Mouse (Mus musculus): Measurements from ENCODE around the gene Cyp2g1.
A peak's percentile ranks its signal among the peaks of the same experiment; 100 is the strongest.
"Not testable (repeated sequence)": the region's sequence is repeated elsewhere in the genome, so short reads cannot be mapped to it uniquely, and the experiment has no call there.

Gene Cyp2g1

GRCm38 (mm10) chr7:26808592-26808991 lies at the start of gene Cyp2g1:
Gene Cyp2g1, plus strand, starts transcription at chr7:26808892.
- no peak for DNase-seq

GRCm38 (mm10) chr7:26767084-26767483 lies 41.6 kb upstream of the Cyp2g1 start:
- DNase-seq: peak in 1 of 2 experiments; percentile 48

GRCm38 (mm10) chr7:26769881-26770470 lies 38.7 kb upstream of the Cyp2g1 start:
- no peak for DNase-seq

GRCm38 (mm10) chr7:26772866-26773586 lies 35.7 kb upstream of the Cyp2g1 start:
- peak; percentile 26 to 31 for DNase-seq

GRCm38 (mm10) chr7:26775866-26776265 lies 32.8 kb upstream of the Cyp2g1 start:
- DNase-seq: no peak

- no peak for DNase-seq
Measured at GRCm38 (mm10) chr7:26777806-26778205, 30.9 kb upstream of the Cyp2g1 start.

GRCm38 (mm10) chr7:26778474-26778873 lies 30.2 kb upstream of the Cyp2g1 start:
- DNase-seq: peak; percentile 32 to 61

GRCm38 (mm10) chr7:26779799-26780416 lies 28.8 kb upstream of the Cyp2g1 start:
- no peak for DNase-seq

GRCm38 (mm10) chr7:26780510-26780909 lies 28.2 kb upstream of the Cyp2g1 start:
- no peak for DNase-seq

GRCm38 (mm10) chr7:26780998-26781766 lies 27.5 kb upstream of the Cyp2g1 start:
- no peak for DNase-seq

GRCm38 (mm10) chr7:26781767-26782131 lies 26.9 kb upstream of the Cyp2g1 start:
- DNase-seq: no peak

- no peak for DNase-seq
Measured at GRCm38 (mm10) chr7:26783163-26783562, 25.5 kb upstream of the Cyp2g1 start.

- DNase-seq: not testable (repeated sequence)
Measured at GRCm38 (mm10) chr7:26786013-26786412, 22.7 kb upstream of the Cyp2g1 start.

GRCm38 (mm10) chr7:26789984-26790383 lies 18.7 kb upstream of the Cyp2g1 start:
- DNase-seq: no peak

GRCm38 (mm10) chr7:26800104-26800503 lies 8.6 kb upstream of the Cyp2g1 start:
- DNase-seq: no peak

- DNase-seq: no peak
Measured at GRCm38 (mm10) chr7:26800996-26801395, 7.7 kb upstream of the Cyp2g1 start.

GRCm38 (mm10) chr7:26831556-26832292 lies 23.0 kb downstream of the Cyp2g1 start:
- not testable (repeated sequence) for DNase-seq

- DNase-seq: not testable (repeated sequence)
Measured at GRCm38 (mm10) chr7:26832668-26833067, 24.0 kb downstream of the Cyp2g1 start.

GRCm38 (mm10) chr7:26835059-26835458 lies 26.4 kb downstream of the Cyp2g1 start, which contains the start of gene Cyp2a5:
Gene Cyp2a5, plus strand, starts transcription at chr7:26835305.
- DNase-seq: not testable (repeated sequence)

- DNase-seq: not testable (repeated sequence)
Measured at GRCm38 (mm10) chr7:26843400-26843799, 34.7 kb downstream of the Cyp2g1 start.

GRCm38 (mm10) chr7:26850063-26850462 lies 41.4 kb downstream of the Cyp2g1 start:
- DNase-seq: not testable (repeated sequence)

Data from lung, postnatal 4 days (tissue).